Mouse (Mus musculus): ENCODE results near the gene Naa50. TPM values are rescaled to one million over a fixed set of nuclear protein-coding genes. Genes with fewer than 3 reads are reported as not detected.

Gene Naa50
- polyA plus RNA-seq, 1 experiment, result 5.2 TPM

GRCm38 (mm10) chr16:44190032-44190431 is 50.4 kb downstream of the Naa50 start:
- WGBS, result 74% methylated on average over 6 of the region's 6 CpGs
- no peak for DNase-seq (ENCODE audit: low read depth, low spot score)

GRCm38 (mm10) chr16:44190968-44191367 is 51.3 kb downstream of the Naa50 start:
- 96% methylated on average over 2 of the region's 2 CpGs for WGBS
- no peak for DNase-seq (ENCODE audit: low read depth, low spot score)

- no peak for DNase-seq (ENCODE audit: low read depth, low spot score)
- 88% methylated on average over 14 of the region's 14 CpGs for WGBS
Measured at GRCm38 (mm10) chr16:44199066-44199703, 59.6 kb downstream of the Naa50 start.

- no peak for DNase-seq (ENCODE audit: low read depth, low spot score)
- 92% methylated on average over 4 of the region's 4 CpGs for WGBS
Measured at GRCm38 (mm10) chr16:44200146-44200545, 60.5 kb downstream of the Naa50 start.

GRCm38 (mm10) chr16:44204331-44204730 is 64.7 kb downstream of the Naa50 start:
- 67% methylated on average over 6 of the region's 6 CpGs for WGBS
- DNase-seq (ENCODE audit: low read depth, low spot score), result no peak

GRCm38 (mm10) chr16:44205973-44206372 is 66.3 kb downstream of the Naa50 start:
- 85% methylated on average over 8 of the region's 8 CpGs for WGBS
- DNase-seq (ENCODE audit: low read depth, low spot score), result no peak

- WGBS, result 82% methylated on average over 10 of the region's 10 CpGs
- no peak for DNase-seq (ENCODE audit: low read depth, low spot score)
Measured at GRCm38 (mm10) chr16:44210156-44211053, 70.8 kb downstream of the Naa50 start.

GRCm38 (mm10) chr16:44211054-44211414 is 71.4 kb downstream of the Naa50 start:
- WGBS, result 85% methylated on average over 1 of the region's 1 CpGs
- no peak for DNase-seq (ENCODE audit: low read depth, low spot score)

GRCm38 (mm10) chr16:44212703-44213102 is 73.1 kb downstream of the Naa50 start:
- WGBS, result 86% methylated on average over 7 of the region's 7 CpGs
- DNase-seq (ENCODE audit: low read depth, low spot score), result no peak

Other genes starting within 250 kb of the Naa50 start
- 9.7 and 11.9 TPM in 2 replicates for gene Qtrt2, start 213.0 kb upstream of the Naa50 start, polyA plus RNA-seq (2012; rRNA removed)
- gene Zdhhc23, start 160.0 kb upstream of the Naa50 start, polyA plus RNA-seq (2012; rRNA removed), result 3.0 and 5.5 TPM in 2 replicates
- gene Gramd1c, start 76.5 kb upstream of the Naa50 start, polyA plus RNA-seq (2012; rRNA removed), result 1.7 and 4.0 TPM in 2 replicates
- gene Atp6v1a, start 125 bp upstream of the Naa50 start, polyA plus RNA-seq (2012; rRNA removed), result 11.0 and 15.6 TPM in 2 replicates
- 6.1 and 9.8 TPM in 2 replicates for gene Usf3, start 33.4 kb downstream of the Naa50 start, polyA plus RNA-seq (2012; rRNA removed)
- 9.9 TPM in 2 replicates for gene Sidt1, start 193.4 kb downstream of the Naa50 start, polyA plus RNA-seq (2012; rRNA removed)
- gene Spice1, start 207.3 kb downstream of the Naa50 start, polyA plus RNA-seq (2012; rRNA removed), result 5.1 and 5.4 TPM in 2 replicates

Measured in large intestine, adult 2 months (tissue).